Mouse (Mus musculus) lung, postnatal 0 days (tissue): Measurements from ENCODE around the gene Mypn.

Experiments
- CTCF ChIP-seq: IDR thresholded peaks from 2 replicates; pipeline ENCODE4 v1.5.1; 2016; ENCODE audit warnings: antibody characterized with exemption, mild to moderate bottlenecking
- EP300 ChIP-seq: IDR thresholded peaks from 2 replicates; pipeline ENCODE4 v1.6.1; 2016; ENCODE audit warnings: antibody characterized with exemption, mild to moderate bottlenecking, control low read depth

DNA sequence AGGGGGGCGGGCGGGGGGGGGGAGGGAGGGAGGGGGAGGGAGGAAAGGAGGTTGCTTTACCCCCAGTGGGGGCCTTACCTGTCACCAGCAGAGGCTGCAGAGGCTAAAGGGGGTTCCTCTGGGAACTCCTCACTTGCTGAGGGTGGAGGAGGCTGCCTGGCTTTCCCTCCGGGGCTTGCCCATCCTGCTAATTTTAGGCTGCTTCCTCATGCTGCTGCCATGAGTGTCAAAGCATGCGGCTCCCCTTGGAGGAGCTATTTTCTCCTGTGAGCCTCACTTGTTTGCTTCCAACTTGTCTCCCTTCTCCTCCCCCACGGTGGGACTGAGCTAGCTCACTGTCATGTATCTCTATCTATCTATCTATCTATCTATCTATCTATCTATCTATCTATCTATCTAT lies 27.1 kb upstream of the Mypn start:
- no peak for TF ChIP-seq CTCF
- no peak for TF ChIP-seq EP300
